Mouse (Mus musculus): ENCODE results near the gene Hinfp. TPM values are rescaled to one million over a fixed set of nuclear protein-coding genes. Genes with fewer than 3 reads are reported as not detected.

Hinfp gene
- polyA plus RNA-seq, 1 experiment from 2014 or later = 25.1 TPM

DNA sequence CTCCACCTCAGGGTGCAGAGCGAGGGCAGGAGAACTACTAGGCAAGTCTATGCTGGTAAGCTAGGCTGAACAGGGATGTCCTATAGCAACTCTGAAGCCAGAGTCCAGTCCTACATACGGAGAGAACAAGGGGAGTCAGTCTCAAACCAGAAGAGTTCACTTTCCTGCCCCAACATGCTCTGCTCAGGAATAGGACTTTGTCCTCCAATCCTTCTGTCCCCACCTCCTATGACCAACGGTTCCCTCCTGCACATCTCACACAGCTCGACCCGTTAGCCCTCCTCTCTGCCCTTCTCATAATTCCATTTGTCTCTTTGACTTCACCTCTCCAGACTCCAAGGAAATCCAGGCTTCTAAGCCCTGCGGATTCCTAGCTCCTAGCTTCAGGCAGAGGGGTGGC lies 57.6 kb downstream of the Hinfp start:
- H3K9ac ChIP-seq = no peak overlapping the region
- no peak overlapping the region for H3K27ac ChIP-seq (replicated peaks)
- no peak for ATAC-seq (ENCODE audit: low read depth)
- 83% methylated on average over 6 of the region's 6 CpGs for WGBS
- peaks cover 19% of the 10 kb centered on the region; the same call in 1 of the 2 replicates for H3K4me1 ChIP-seq (replicated peaks)
- no peaks in the 10 kb centered on the region for H3K36me3 ChIP-seq
- no peak overlapping the region for H3K4me3 ChIP-seq
- no peaks in the 10 kb centered on the region for H3K27me3 ChIP-seq
- no peaks in the 10 kb centered on the region for H3K9me3 ChIP-seq
- no peak overlapping the region for H3K4me2 ChIP-seq

DNA sequence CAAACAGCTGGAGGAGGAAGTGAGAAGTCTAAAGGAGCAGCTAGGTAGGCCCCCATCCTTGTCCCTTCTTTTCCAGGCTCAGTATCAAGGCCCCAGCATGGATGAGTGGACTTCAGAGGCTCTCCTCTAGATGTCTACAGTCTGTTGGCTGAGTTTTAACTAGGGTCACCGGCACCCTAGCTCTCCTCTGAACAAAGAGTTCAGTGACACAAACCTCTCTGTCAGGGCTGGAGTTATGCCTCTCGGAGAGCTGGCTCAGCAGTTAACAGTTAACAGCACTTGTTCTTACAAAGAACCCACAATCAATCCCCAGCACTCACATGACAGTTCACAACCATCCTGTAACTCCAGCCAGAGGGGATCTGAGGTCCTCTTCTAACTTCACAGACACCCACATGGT lies 61.9 kb downstream of the Hinfp start:
- 29% methylated on average over 2 of the region's 2 CpGs for WGBS
- ATAC-seq (ENCODE audit: low read depth) = no peak
- Histone ChIP-seq H3K4me2 (no peak overlapping the region), H3K4me3 (no peak overlapping the region), H3K36me3 (no peaks in the 10 kb centered on the region), H3K27me3 (no peaks in the 10 kb centered on the region), H3K27ac (replicated peaks) (no peak overlapping the region), H3K9me3 (no peaks in the 10 kb centered on the region), H3K4me1 (replicated peaks) (no peaks in the 10 kb centered on the region), H3K9ac (no peak overlapping the region)

Small RNA genes lying within 50 kb of the gene (microRNA-seq; reads per million reads assigned to microRNA genes)
- gene Gm44335 = not detected

Other genes starting within 250 kb of the Hinfp start
- gene Usp2, start 238.7 kb downstream of the Hinfp start, polyA plus RNA-seq (2015; fragmentation: Nextera tagmentation; extraction: Ambion mirVana) = 8.7 and 12.6 TPM in 2 replicates
- gene Mfrp, start 203.9 kb downstream of the Hinfp start, polyA plus RNA-seq (2015; fragmentation: Nextera tagmentation; extraction: Ambion mirVana) = not detected in 2 replicates
- 3.1 and 3.6 TPM in 2 replicates for gene C1qtnf5, start 198.4 kb downstream of the Hinfp start, polyA plus RNA-seq (2015; fragmentation: Nextera tagmentation; extraction: Ambion mirVana)
- gene Gm49380, start 192.2 kb downstream of the Hinfp start, polyA plus RNA-seq (2015; fragmentation: Nextera tagmentation; extraction: Ambion mirVana) = 0.18 and 0.28 TPM in 2 replicates
- gene Rnf26, start 192.2 kb downstream of the Hinfp start, polyA plus RNA-seq (2015; fragmentation: Nextera tagmentation; extraction: Ambion mirVana) = 34.5 and 35.4 TPM in 2 replicates
- gene Mcam, start 171.2 kb downstream of the Hinfp start, polyA plus RNA-seq (2015; fragmentation: Nextera tagmentation; extraction: Ambion mirVana) = 21.0 and 23.6 TPM in 2 replicates
- gene Cbl, start 71.6 kb downstream of the Hinfp start, polyA plus RNA-seq (2015; fragmentation: Nextera tagmentation; extraction: Ambion mirVana) = 20.1 and 21.1 TPM in 2 replicates
- not detected in 2 replicates for gene Ccdc153, start 65.0 kb downstream of the Hinfp start, polyA plus RNA-seq (2015; fragmentation: Nextera tagmentation; extraction: Ambion mirVana)
- 0.33 and 0.48 TPM in 2 replicates for gene Pdzd3, start 54.2 kb downstream of the Hinfp start, polyA plus RNA-seq (2015; fragmentation: Nextera tagmentation; extraction: Ambion mirVana)
- 4.5 and 4.7 TPM in 2 replicates for gene Nlrx1, start 37.1 kb downstream of the Hinfp start, polyA plus RNA-seq (2015; fragmentation: Nextera tagmentation; extraction: Ambion mirVana)
- gene Abcg4, start 17.1 kb downstream of the Hinfp start, polyA plus RNA-seq (2015; fragmentation: Nextera tagmentation; extraction: Ambion mirVana) = 21.1 and 22.5 TPM in 2 replicates
- 22.9 and 28.7 TPM in 2 replicates for gene C2cd2l, start 14.6 kb upstream of the Hinfp start, polyA plus RNA-seq (2015; fragmentation: Nextera tagmentation; extraction: Ambion mirVana)
- gene Dpagt1, start 20.3 kb upstream of the Hinfp start, polyA plus RNA-seq (2015; fragmentation: Nextera tagmentation; extraction: Ambion mirVana) = 37.3 and 41.2 TPM in 2 replicates
- gene H2afx, start 29.0 kb upstream of the Hinfp start, polyA plus RNA-seq (2015; fragmentation: Nextera tagmentation; extraction: Ambion mirVana) = 131 TPM in 2 replicates
- gene Hmbs, start 38.6 kb upstream of the Hinfp start, polyA plus RNA-seq (2015; fragmentation: Nextera tagmentation; extraction: Ambion mirVana) = 58.2 and 59.4 TPM in 2 replicates
- gene Vps11, start 56.0 kb upstream of the Hinfp start, polyA plus RNA-seq (2015; fragmentation: Nextera tagmentation; extraction: Ambion mirVana) = 36.5 and 39.2 TPM in 2 replicates
- 26.4 and 29.6 TPM in 2 replicates for gene Hyou1, start 73.8 kb upstream of the Hinfp start, polyA plus RNA-seq (2015; fragmentation: Nextera tagmentation; extraction: Ambion mirVana)
- 62.9 and 71.2 TPM in 2 replicates for gene Slc37a4, start 91.2 kb upstream of the Hinfp start, polyA plus RNA-seq (2015; fragmentation: Nextera tagmentation; extraction: Ambion mirVana)
- gene Rps25, start 101.5 kb upstream of the Hinfp start, polyA plus RNA-seq (2015; fragmentation: Nextera tagmentation; extraction: Ambion mirVana) = 1,179 TPM in 2 replicates
- 324 and 343 TPM in 2 replicates for gene Trappc4, start 101.9 kb upstream of the Hinfp start, polyA plus RNA-seq (2015; fragmentation: Nextera tagmentation; extraction: Ambion mirVana)
- gene Ccdc84, start 112.9 kb upstream of the Hinfp start, polyA plus RNA-seq (2015; fragmentation: Nextera tagmentation; extraction: Ambion mirVana) = 28.7 and 32.6 TPM in 2 replicates
- gene Foxr1, start 135.5 kb upstream of the Hinfp start, polyA plus RNA-seq (2015; fragmentation: Nextera tagmentation; extraction: Ambion mirVana) = not detected in 2 replicates
- gene Upk2, start 149.3 kb upstream of the Hinfp start, polyA plus RNA-seq (2015; fragmentation: Nextera tagmentation; extraction: Ambion mirVana) = not detected in 2 replicates
- gene Bcl9l, start 177.2 kb upstream of the Hinfp start, polyA plus RNA-seq (2015; fragmentation: Nextera tagmentation; extraction: Ambion mirVana) = 9.4 and 9.6 TPM in 2 replicates

Measured in neural tube, embryonic 13.5 days (tissue).